Mouse (Mus musculus): ENCODE data around the gene Fndc10. TPM values are rescaled to one million over a fixed set of nuclear protein-coding genes. Genes with fewer than 3 reads are reported as not detected.

The Fndc10 gene
- total and polyA plus RNA-seq, 3 experiments: 0.16 TPM; not detected in 2

DNA sequence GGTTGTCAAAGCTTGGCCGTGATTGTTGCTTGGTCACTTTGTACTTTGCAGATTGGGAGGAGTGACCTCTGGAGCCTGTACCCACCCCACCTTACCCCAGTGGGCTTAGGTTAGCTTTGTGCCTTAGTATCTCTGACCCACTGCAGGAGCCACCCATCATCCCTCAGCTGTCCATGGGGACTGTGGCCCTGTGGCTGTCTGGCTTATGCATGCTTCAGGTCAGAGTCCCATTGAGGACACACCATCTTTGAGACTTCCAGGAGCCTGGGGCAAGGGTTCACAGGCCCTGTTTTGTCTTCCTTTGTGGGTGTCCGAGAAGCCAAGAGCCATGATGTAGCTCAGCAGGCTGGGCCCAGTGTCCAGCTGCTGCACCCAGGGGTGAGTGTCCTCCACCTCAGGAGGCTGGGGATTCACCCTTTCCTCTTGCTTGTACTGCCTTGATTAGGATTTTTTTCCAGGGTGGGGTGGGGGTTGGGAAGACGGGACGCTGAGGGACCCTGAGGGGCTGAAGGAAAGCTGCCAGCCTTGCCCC is 1.5 kb downstream of the Fndc10 start:
- Histone ChIP-seq H3K36me3 (replicated peaks) (no peaks in the 10 kb centered on the region), H3K9me3 (replicated peaks) (peaks cover 13% of the 10 kb centered on the region), H3K27me3 (ENCODE audit: insufficient read depth, low read length) (peaks cover 40% of the 10 kb centered on the region), H3K4me1 (ENCODE audit: insufficient read depth, low read depth, low read length) (peaks cover 34% of the 10 kb centered on the region), H3K4me3 (ENCODE audit: low read depth, low read length) (no peak overlapping the region)
- ATAC-seq (ENCODE audit: extremely low read depth, insufficient number of reproducible peaks, low FRiP score, poor library complexity, severe bottlenecking) (no peak), DNase-seq (ENCODE audit: low spot score) (no peak)
- TF ChIP-seq CTCF (IDR thresholded peaks at IDR 0.05; ENCODE audit: low read depth, low read length) (no peak), POLR2AphosphoS5 (IDR thresholded peaks at IDR 0.05; ENCODE audit: insufficient replicate concordance, low read depth, low read length) (no peak), TAL1 (conservative IDR thresholded peaks at IDR 0.05; ENCODE audit: low read depth, low read length) (no peak), GATA1 (IDR thresholded peaks at IDR 0.05; ENCODE audit: borderline replicate concordance, low read length) (no peak), GATA2 (IDR thresholded peaks at IDR 0.05; ENCODE audit: borderline replicate concordance, low read depth, low read length) (no peak)

- Histone ChIP-seq H3K27me3 (ENCODE audit: insufficient read depth, low read length) (peaks cover 31% of the 10 kb centered on the region), H3K36me3 (replicated peaks) (no peaks in the 10 kb centered on the region), H3K4me3 (ENCODE audit: low read depth, low read length) (no peak overlapping the region; the same call in 1 of the 2 replicates), H3K4me1 (ENCODE audit: insufficient read depth, low read depth, low read length) (peaks cover 34% of the 10 kb centered on the region), H3K9me3 (replicated peaks) (peaks cover 13% of the 10 kb centered on the region)
- peak; percentile 50; the same call in 1 of the 2 replicates for ATAC-seq (ENCODE audit: extremely low read depth, insufficient number of reproducible peaks, low FRiP score, poor library complexity, severe bottlenecking)
- peak; percentile 41 for DNase-seq (ENCODE audit: low spot score)
- no peak for TF ChIP-seq TAL1 (conservative IDR thresholded peaks at IDR 0.05; ENCODE audit: low read depth, low read length)
- no peak for TF ChIP-seq GATA2 (IDR thresholded peaks at IDR 0.05; ENCODE audit: borderline replicate concordance, low read depth, low read length)
- TF ChIP-seq GATA1 (IDR thresholded peaks at IDR 0.05; ENCODE audit: borderline replicate concordance, low read length): no peak
- TF ChIP-seq POLR2AphosphoS5 (IDR thresholded peaks at IDR 0.05; ENCODE audit: insufficient replicate concordance, low read depth, low read length): no peak
- no peak for TF ChIP-seq CTCF (IDR thresholded peaks at IDR 0.05; ENCODE audit: low read depth, low read length)
These were observed 2.4 kb downstream of the Fndc10 start for GRCm38 (mm10) chr4:155696261-155697255.

DNA sequence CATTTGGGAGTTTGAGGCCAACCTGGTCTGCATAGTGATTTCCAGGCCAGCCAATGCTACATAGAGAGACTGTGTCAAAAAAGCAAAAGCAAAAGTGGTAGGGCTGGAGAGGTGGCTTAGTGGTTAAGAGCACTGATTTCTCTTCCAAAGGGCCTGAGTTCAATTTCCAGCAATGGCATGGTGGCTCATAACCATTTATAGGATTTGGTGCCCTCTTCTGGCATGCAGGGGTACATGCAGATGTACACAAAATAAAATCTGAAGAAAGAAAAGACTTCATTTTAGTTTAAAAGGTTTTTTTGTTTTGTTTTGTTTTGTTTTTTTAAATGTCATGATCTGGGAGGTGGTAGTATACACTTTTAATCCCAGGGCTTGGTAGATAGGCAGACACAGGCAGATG is 6.3 kb downstream of the Fndc10 start:
- Histone ChIP-seq H3K4me3 (ENCODE audit: low read depth, low read length) (no peak overlapping the region), H3K36me3 (replicated peaks) (no peaks in the 10 kb centered on the region), H3K9me3 (replicated peaks) (no peaks in the 10 kb centered on the region), H3K27me3 (ENCODE audit: insufficient read depth, low read length) (peaks cover 9% of the 10 kb centered on the region), H3K4me1 (ENCODE audit: insufficient read depth, low read depth, low read length) (peaks cover 32% of the 10 kb centered on the region)
- no peak for ATAC-seq (ENCODE audit: extremely low read depth, insufficient number of reproducible peaks, low FRiP score, poor library complexity, severe bottlenecking)
- no peak for DNase-seq (ENCODE audit: low spot score)
- no peak for TF ChIP-seq TAL1 (conservative IDR thresholded peaks at IDR 0.05; ENCODE audit: low read depth, low read length)
- no peak for TF ChIP-seq GATA1 (IDR thresholded peaks at IDR 0.05; ENCODE audit: borderline replicate concordance, low read length)
- TF ChIP-seq CTCF (IDR thresholded peaks at IDR 0.05; ENCODE audit: low read depth, low read length): peak; percentile 48
- no peak for TF ChIP-seq POLR2AphosphoS5 (IDR thresholded peaks at IDR 0.05; ENCODE audit: insufficient replicate concordance, low read depth, low read length)
- no peak for TF ChIP-seq GATA2 (IDR thresholded peaks at IDR 0.05; ENCODE audit: borderline replicate concordance, low read depth, low read length)

DNA sequence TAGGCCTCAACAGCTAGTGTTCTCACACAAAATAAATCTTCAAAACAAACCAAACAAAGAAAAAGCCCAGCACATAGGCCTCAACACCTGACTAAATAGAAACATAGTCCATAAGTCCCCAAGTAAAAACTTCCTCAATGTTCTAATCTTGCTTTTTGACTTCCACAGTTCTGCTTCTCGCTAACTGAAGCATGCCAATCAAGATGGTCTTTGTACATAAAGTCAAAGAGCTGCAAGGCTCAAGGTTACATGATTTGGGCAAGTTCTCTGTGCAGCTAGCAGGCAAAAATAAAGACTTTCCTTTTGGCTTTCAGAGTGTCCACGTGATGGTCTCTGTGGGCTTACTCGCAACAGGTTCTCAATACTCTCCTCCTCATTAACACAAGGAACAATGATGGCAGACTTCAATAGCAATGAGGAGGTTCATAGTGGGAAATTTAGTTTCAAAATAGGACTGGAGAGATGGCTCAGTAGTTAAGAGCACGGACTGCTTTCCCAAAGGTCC is 9.3 kb downstream of the Fndc10 start:
- no peak for DNase-seq (ENCODE audit: low spot score)
- H3K27me3 ChIP-seq (ENCODE audit: insufficient read depth, low read length): no peaks in the 10 kb centered on the region
- H3K9me3 ChIP-seq (replicated peaks): no peaks in the 10 kb centered on the region
- H3K4me3 ChIP-seq (ENCODE audit: low read depth, low read length): peak overlapping the region; percentile 19; the same call in 1 of the 2 replicates
- ATAC-seq (ENCODE audit: extremely low read depth, insufficient number of reproducible peaks, low FRiP score, poor library complexity, severe bottlenecking): no peak
- H3K4me1 ChIP-seq (ENCODE audit: insufficient read depth, low read depth, low read length): peaks cover 33% of the 10 kb centered on the region
- peaks cover 17% of the 10 kb centered on the region for H3K36me3 ChIP-seq (replicated peaks)
- TF ChIP-seq CTCF (IDR thresholded peaks at IDR 0.05; ENCODE audit: low read depth, low read length) (no peak), GATA2 (IDR thresholded peaks at IDR 0.05; ENCODE audit: borderline replicate concordance, low read depth, low read length) (no peak), TAL1 (conservative IDR thresholded peaks at IDR 0.05; ENCODE audit: low read depth, low read length) (no peak), POLR2AphosphoS5 (IDR thresholded peaks at IDR 0.05; ENCODE audit: insufficient replicate concordance, low read depth, low read length) (no peak), GATA1 (IDR thresholded peaks at IDR 0.05; ENCODE audit: borderline replicate concordance, low read length) (no peak)

GRCm38 (mm10) chr4:155704721-155705591 is 10.8 kb downstream of the Fndc10 start, which contains the start of gene Ssu72:
TSS of gene Ssu72 (plus strand) at chr4:155704800.
- peak; percentile 64 for DNase-seq (ENCODE audit: low spot score)
- Histone ChIP-seq H3K4me1 (ENCODE audit: insufficient read depth, low read depth, low read length) (peaks cover 47% of the 10 kb centered on the region), H3K36me3 (replicated peaks) (peaks cover 29% of the 10 kb centered on the region), H3K4me3 (ENCODE audit: low read depth, low read length) (peak within 1 kb of the TSS; percentile 99), H3K9me3 (replicated peaks) (no peaks in the 10 kb centered on the region), H3K27me3 (ENCODE audit: insufficient read depth, low read length) (no peaks in the 10 kb centered on the region)
- no peak for TF ChIP-seq POLR2AphosphoS5 (IDR thresholded peaks at IDR 0.05; ENCODE audit: insufficient replicate concordance, low read depth, low read length)
- TF ChIP-seq GATA2 (IDR thresholded peaks at IDR 0.05; ENCODE audit: borderline replicate concordance, low read depth, low read length): no peak
- no peak for TF ChIP-seq GATA1 (IDR thresholded peaks at IDR 0.05; ENCODE audit: borderline replicate concordance, low read length)
- TF ChIP-seq CTCF (IDR thresholded peaks at IDR 0.05; ENCODE audit: low read depth, low read length): no peak
- TF ChIP-seq TAL1 (conservative IDR thresholded peaks at IDR 0.05; ENCODE audit: low read depth, low read length): no peak
- peak; percentile 78 for ATAC-seq (ENCODE audit: extremely low read depth, insufficient number of reproducible peaks, low FRiP score, poor library complexity, severe bottlenecking)
